ENCODE assay signal across 24 mouse cellular contexts in genomic region chr8:117212100-117212499, GRCm38 (mm10). TPM values are rescaled to one million over a fixed set of nuclear protein-coding genes. Genes with fewer than 3 reads are reported as not detected.
DNase-seq lines count a peak whose midpoint lies in the region; TF ChIP-seq lines count a peak whose summit lies in the region.
"Had no signal": no experiment of that assay in that cellular context is flagged by ENCODE, and none has a peak within 500 bp of the region (broad histone marks: within the 10 kb centered on the region; RNA-seq: fewer than 3 reads in every experiment).

No protein-coding gene starts in this region.

- WGBS in heart, adult 2 months: 63% methylated on average over 11 of the region's 11 CpGs

- no peak for TF ChIP-seq EP300 in heart, adult 2 months (IDR thresholded peaks at IDR 0.05; ENCODE audit: insufficient read depth, low read depth, low read length)

- DNase-seq in adrenal gland, postnatal 25 days: peak; percentile 32
- DNase-seq in adrenal gland, adult 2 months: no peak
- peak; percentile 35 to 42 for DNase-seq in heart, adult 2 months
- no peak for DNase-seq in heart, postnatal 36 days
- DNase-seq in left cerebral cortex, postnatal 4 days: peak; percentile 41
- no peak for DNase-seq in left cerebral cortex, postnatal 10 days (ENCODE audit: extremely low spot score in 1 of 2, low spot score in 2 of 2)
- peak; percentile 27 for DNase-seq in Muller cell, postnatal 12 days (ENCODE audit: inconsistent ontology term)
- no peak for DNase-seq in spleen, adult 12 weeks (ENCODE audit: low spot score)
- DNase-seq: cerebellum, adult 18-20 months; gastrocnemius, postnatal 25 days; heart, postnatal 4 days; kidney, adult 8-10 months; kidney, postnatal 10 days; liver, postnatal 0 days; thymus, adult 18-20 months; thymus, postnatal 36 days had no signal

- no peak for TF ChIP-seq CTCF in heart, adult 2 months (IDR thresholded peaks at IDR 0.05)

- H3K27ac ChIP-seq in heart, adult 2 months: no peak overlapping the region
- H3K27ac ChIP-seq: embryonic facial prominence, embryonic 10.5 days; forebrain, embryonic 15.5 days; hindbrain, embryonic 15.5 days; intestine, embryonic 15.5 days; limb, embryonic 12.5 days; macrophage; neural tube, embryonic 15.5 days had no signal

- H3K79me2 ChIP-seq in heart, adult 2 months (replicated peaks; ENCODE audit: control insufficient read depth, insufficient read depth, low read length): no peaks in the 10 kb centered on the region

- intact Hi-C loops in heart, adult 2 months (cut with DNase I): no loop called here
- intact Hi-C loops in heart, postnatal 36 days (cut with DNase I): no loop called here
- intact Hi-C loops in left cerebral cortex, postnatal 4 days (cut with DNase I): no loop called here
- intact Hi-C loops in left cerebral cortex, postnatal 10 days (cut with DNase I): no loop called here

- H3K9ac ChIP-seq in heart, adult 2 months (ENCODE audit: low read depth, low read length): no peak overlapping the region
- H3K9ac ChIP-seq: forebrain, embryonic 15.5 days; heart, embryonic 12.5 days; hindbrain, embryonic 15.5 days; intestine, embryonic 15.5 days; limb, embryonic 12.5 days; liver, postnatal 0 days; neural tube, embryonic 15.5 days had no signal

- no peaks in the 10 kb centered on the region for H3K36me3 ChIP-seq in heart, adult 2 months (ENCODE audit: control insufficient read depth, insufficient read depth, low read length)
- H3K36me3 ChIP-seq: forebrain, embryonic 15.5 days; hindbrain, embryonic 15.5 days had no signal

- H3K4me3 ChIP-seq in heart, adult 2 months: no peak overlapping the region
- H3K4me3 ChIP-seq: embryonic facial prominence, embryonic 10.5 days; forebrain, embryonic 15.5 days; heart, embryonic 12.5 days; hindbrain, embryonic 15.5 days; intestine, embryonic 15.5 days; limb, embryonic 12.5 days; neural tube, embryonic 15.5 days had no signal

- no peak for TF ChIP-seq POLR2A in heart, adult 2 months (IDR thresholded peaks at IDR 0.05; ENCODE audit: insufficient read depth, low read depth, low read length)

- H3K4me1 ChIP-seq in heart, adult 2 months (ENCODE audit: control insufficient read depth, insufficient read depth, low read length): no peaks in the 10 kb centered on the region
- H3K4me1 ChIP-seq: embryonic facial prominence, embryonic 10.5 days; forebrain, embryonic 15.5 days; heart, embryonic 12.5 days; hindbrain, embryonic 15.5 days; intestine, embryonic 15.5 days; limb, embryonic 12.5 days; neural tube, embryonic 15.5 days had no signal

- no peaks in the 10 kb centered on the region for H3K27me3 ChIP-seq in heart, adult 2 months (ENCODE audit: control insufficient read depth, insufficient read depth, low read length)
- H3K27me3 ChIP-seq: forebrain, embryonic 15.5 days; heart, embryonic 12.5 days; hindbrain, embryonic 15.5 days; intestine, embryonic 15.5 days; limb, embryonic 12.5 days; neural tube, embryonic 15.5 days had no signal

RNA-seq across cellular contexts. Expression of gene Cmip, which starts 44.8 kb away (rescaled TPM):
- total RNA-seq in adrenal gland, postnatal 25 days (2021): 121 and 126 TPM in 2 replicates
- 100 to 1,000 TPM in 1 of 2 experiments, 10 to 100 TPM in 1; 99.3 to 171 TPM for total RNA-seq in adrenal gland, adult 2 months (2021)
- polyA plus RNA-seq in adrenal gland, adult 2 months (2012; rRNA removed): 104 and 133 TPM in 2 replicates
- 10 to 100 TPM; 20.1 to 20.8 TPM for total RNA-seq in heart, adult 2 months (2021)
- 11.8 and 13.6 TPM in 2 replicates for polyA plus RNA-seq in heart, adult 2 months (2012; rRNA removed)
- 10 to 100 TPM; 20.3 to 25.1 TPM for total RNA-seq in heart, postnatal 36 days (2021)
- total RNA-seq in left cerebral cortex, postnatal 4 days (2021): 100 to 1,000 TPM; 351 to 377 TPM
- total RNA-seq in left cerebral cortex, postnatal 10 days (2021): 100 to 1,000 TPM; 369 to 379 TPM

RNA-seq across cellular contexts. Expression of gene Gan, which starts 54.2 kb away (rescaled TPM):
- total RNA-seq in adrenal gland, postnatal 25 days (2021): 9.4 and 13.3 TPM in 2 replicates
- 10 to 100 TPM in 1 of 2 experiments, 1 to 10 TPM in 1; 8.5 to 13.1 TPM for total RNA-seq in adrenal gland, adult 2 months (2021)
- 3.4 and 4.0 TPM in 2 replicates for polyA plus RNA-seq in adrenal gland, adult 2 months (2012; rRNA removed)
- 1 to 10 TPM; 4.2 to 5.2 TPM for total RNA-seq in heart, adult 2 months (2021)
- 1.7 and 2.6 TPM in 2 replicates for polyA plus RNA-seq in heart, adult 2 months (2012; rRNA removed)
- 1 to 10 TPM; 4.5 to 5.1 TPM for total RNA-seq in heart, postnatal 36 days (2021)
- 10 to 100 TPM; 30.6 to 34.4 TPM for total RNA-seq in left cerebral cortex, postnatal 4 days (2021)
- total RNA-seq in left cerebral cortex, postnatal 10 days (2021): 10 to 100 TPM; 22.7 to 27.0 TPM

Comparison
In these comparisons a context has a peak if more than half of its experiments do, and no peak if none do; other contexts are left out.
1. DNase-seq: peak in adrenal gland, postnatal 25 days (single experiment), heart, adult 2 months (2 of 2), left cerebral cortex, postnatal 4 days (single experiment) and Muller cell, postnatal 12 days (single experiment); none in adrenal gland, adult 2 months (single experiment), heart, postnatal 36 days (0 of 2), left cerebral cortex, postnatal 10 days (0 of 2) and spleen, adult 12 weeks (single experiment).